8 mouse cellular contexts compared by ENCODE assay signal in genomic region chr11:115777487-115778335, GRCm38 (mm10). TPM values are rescaled to one million over a fixed set of nuclear protein-coding genes. Genes with fewer than 3 reads are reported as not detected.
DNase-seq lines count a peak whose midpoint lies in the region; ATAC-seq lines count a peak whose summit lies in the region.

No protein-coding gene starts in this region.

- ATAC-seq in heart, embryonic 12.5 days (ENCODE audit: insufficient number of reproducible peaks, low FRiP score) = no peak
- no peak for ATAC-seq in heart, embryonic 16.5 days (replicated peaks; ENCODE audit: extremely low read depth, insufficient read depth, low FRiP score)
- no peak for ATAC-seq in liver, embryonic 15.5 days (ENCODE audit: insufficient read depth)
- no peak for ATAC-seq in megakaryocyte, adult 5-6 weeks (ENCODE audit: poor library complexity, severe bottlenecking)

- H3K27me3 ChIP-seq in heart, embryonic 12.5 days (replicated peaks) = no peaks in the 10 kb centered on the region
- H3K27me3 ChIP-seq in heart, embryonic 16.5 days (ENCODE audit: control insufficient read depth, insufficient read depth, low read length) = no peaks in the 10 kb centered on the region
- H3K27me3 ChIP-seq in liver, embryonic 15.5 days = no peaks in the 10 kb centered on the region

- no peak overlapping the region for H3K4me2 ChIP-seq in heart, embryonic 12.5 days
- no peak overlapping the region for H3K4me2 ChIP-seq in heart, embryonic 16.5 days (ENCODE audit: low read depth, low read length)
- H3K4me2 ChIP-seq in liver, embryonic 15.5 days = no peak overlapping the region; the same call in 1 of the 2 replicates

- H3K27ac ChIP-seq in heart, embryonic 12.5 days (ENCODE audit: poor library complexity, severe bottlenecking) = peak overlapping the region; percentile 77
- peak overlapping the region; percentile 79 for H3K27ac ChIP-seq in heart, embryonic 16.5 days (ENCODE audit: low read length)
- peak overlapping the region; percentile 99 for H3K27ac ChIP-seq in liver, embryonic 15.5 days (replicated peaks)

- no peaks in the 10 kb centered on the region for H3K9me3 ChIP-seq in heart, embryonic 12.5 days (replicated peaks)
- no peaks in the 10 kb centered on the region for H3K9me3 ChIP-seq in heart, embryonic 16.5 days (replicated peaks; ENCODE audit: control insufficient read depth, low read length)
- no peaks in the 10 kb centered on the region for H3K9me3 ChIP-seq in liver, embryonic 15.5 days (replicated peaks)

- no peak overlapping the region for H3K4me3 ChIP-seq in heart, embryonic 12.5 days
- H3K4me3 ChIP-seq in heart, embryonic 16.5 days (ENCODE audit: low read length) = no peak overlapping the region
- H3K4me3 ChIP-seq in liver, embryonic 15.5 days (replicated peaks) = no peak overlapping the region

- peak overlapping the region; percentile 25; the same call in 1 of the 2 replicates for H3K9ac ChIP-seq in heart, embryonic 12.5 days
- H3K9ac ChIP-seq in heart, embryonic 16.5 days (ENCODE audit: low read length) = no peak overlapping the region
- H3K9ac ChIP-seq in liver, embryonic 15.5 days = no peak overlapping the region

- DNase-seq in heart, postnatal 25 days (ENCODE audit: low spot score) = no peak
- peak; percentile 32 for DNase-seq in MN1 (ENCODE audit: low spot score)
- DNase-seq in frontal cortex, postnatal 36 days (ENCODE audit: low spot score in 2 of 2) = no peak
- no peak for DNase-seq in adrenal gland, adult 18-20 months (ENCODE audit: low spot score in 2 of 2)

- H3K4me1 ChIP-seq in heart, embryonic 12.5 days (replicated peaks) = peaks cover 70% of the 10 kb centered on the region
- H3K4me1 ChIP-seq in heart, embryonic 16.5 days (ENCODE audit: control insufficient read depth, insufficient read depth, low read length) = peaks cover 65% of the 10 kb centered on the region
- H3K4me1 ChIP-seq in liver, embryonic 15.5 days (replicated peaks) = peaks cover 69% of the 10 kb centered on the region

- 86% methylated on average over 17 of the region's 17 CpGs for WGBS in heart, embryonic 12.5 days
- WGBS in heart, embryonic 16.5 days = 86% methylated on average over 17 of the region's 17 CpGs
- WGBS in liver, embryonic 15.5 days (ENCODE audit: insufficient replicate concordance) = 83% methylated on average over 17 of the region's 17 CpGs

- peaks cover 19% of the 10 kb centered on the region; the same call in 1 of the 2 replicates for H3K36me3 ChIP-seq in heart, embryonic 12.5 days
- H3K36me3 ChIP-seq in heart, embryonic 16.5 days (ENCODE audit: control insufficient read depth, insufficient read depth) = peaks cover 8% of the 10 kb centered on the region; the same call in 1 of the 2 replicates
- peaks cover 16% of the 10 kb centered on the region; the same call in 1 of the 2 replicates for H3K36me3 ChIP-seq in liver, embryonic 15.5 days (replicated peaks)

- intact Hi-C loops in heart, postnatal 25 days (cut with DNase I) = no loop called here

RNA-seq across cellular contexts. Expression of gene Tmem94, which starts 12.5 kb away (rescaled TPM):
- polyA plus RNA-seq in heart, embryonic 12.5 days (2016; fragmentation: Nextera tagmentation; extraction: Ambion mirVana) = 52.4 and 52.5 TPM in 2 replicates
- 100 to 1,000 TPM; 102 to 110 TPM for total RNA-seq in heart, postnatal 25 days (2021)
- polyA plus RNA-seq in heart, embryonic 16.5 days (2015; fragmentation: Nextera tagmentation; extraction: Ambion mirVana) = 36.8 and 43.1 TPM in 2 replicates
- polyA plus RNA-seq in liver, embryonic 15.5 days (2015; fragmentation: Nextera tagmentation; extraction: Ambion mirVana) = 9.9 and 10.1 TPM in 2 replicates
- total RNA-seq in adrenal gland, adult 18-20 months (2021) = 10 to 100 TPM; 57.3 to 70.3 TPM
- 16.1 and 17.1 TPM in 2 replicates for total RNA-seq in megakaryocyte, adult 5-6 weeks (2015)
- total RNA-seq in megakaryocyte, adult 5-6 weeks (2017) = 15.9 and 18.8 TPM in 2 replicates

RNA-seq across cellular contexts. Expression of gene Caskin2, which starts 35.7 kb away (rescaled TPM):
- polyA plus RNA-seq in heart, embryonic 12.5 days (2016; fragmentation: Nextera tagmentation; extraction: Ambion mirVana) = 23.5 and 25.3 TPM in 2 replicates
- 10 to 100 TPM; 41.8 to 52.2 TPM for total RNA-seq in heart, postnatal 25 days (2021)
- polyA plus RNA-seq in heart, embryonic 16.5 days (2015; fragmentation: Nextera tagmentation; extraction: Ambion mirVana) = 18.9 and 22.1 TPM in 2 replicates
- polyA plus RNA-seq in liver, embryonic 15.5 days (2015; fragmentation: Nextera tagmentation; extraction: Ambion mirVana) = 5.7 and 6.7 TPM in 2 replicates
- 10 to 100 TPM; 55.1 to 59.8 TPM for total RNA-seq in adrenal gland, adult 18-20 months (2021)
- total RNA-seq in megakaryocyte, adult 5-6 weeks (2015) = 1.6 and 2.5 TPM in 2 replicates
- 1.7 and 3.0 TPM in 2 replicates for total RNA-seq in megakaryocyte, adult 5-6 weeks (2017)

RNA-seq across cellular contexts. Expression of gene Tsen54, which starts 36.8 kb away (rescaled TPM):
- polyA plus RNA-seq in heart, embryonic 12.5 days (2016; fragmentation: Nextera tagmentation; extraction: Ambion mirVana) = 23.0 and 29.2 TPM in 2 replicates
- total RNA-seq in heart, postnatal 25 days (2021) = 1 to 10 TPM; 9.1 to 9.2 TPM
- 26.2 and 28.3 TPM in 2 replicates for polyA plus RNA-seq in heart, embryonic 16.5 days (2015; fragmentation: Nextera tagmentation; extraction: Ambion mirVana)
- polyA plus RNA-seq in liver, embryonic 15.5 days (2015; fragmentation: Nextera tagmentation; extraction: Ambion mirVana) = 13.7 and 18.7 TPM in 2 replicates
- 10 to 100 TPM; 15.5 to 20.3 TPM for total RNA-seq in adrenal gland, adult 18-20 months (2021)
- total RNA-seq in megakaryocyte, adult 5-6 weeks (2015) = 2.6 and 5.4 TPM in 2 replicates
- total RNA-seq in megakaryocyte, adult 5-6 weeks (2017) = 7.0 and 16.3 TPM in 2 replicates

RNA-seq across cellular contexts. Expression of gene Llgl2, which starts 46.1 kb away (rescaled TPM):
- 22.5 and 25.8 TPM in 2 replicates for polyA plus RNA-seq in heart, embryonic 12.5 days (2016; fragmentation: Nextera tagmentation; extraction: Ambion mirVana)
- total RNA-seq in heart, postnatal 25 days (2021) = 10 to 100 TPM; 15.1 to 21.5 TPM
- 17.7 and 18.2 TPM in 2 replicates for polyA plus RNA-seq in heart, embryonic 16.5 days (2015; fragmentation: Nextera tagmentation; extraction: Ambion mirVana)
- 11.9 and 16.2 TPM in 2 replicates for polyA plus RNA-seq in liver, embryonic 15.5 days (2015; fragmentation: Nextera tagmentation; extraction: Ambion mirVana)
- total RNA-seq in adrenal gland, adult 18-20 months (2021) = 1 to 10 TPM; 5.8 to 8.0 TPM
- 3.4 and 5.0 TPM in 2 replicates for total RNA-seq in megakaryocyte, adult 5-6 weeks (2015)
- 5.2 and 6.0 TPM in 2 replicates for total RNA-seq in megakaryocyte, adult 5-6 weeks (2017)

Comparison
In these comparisons a context has a peak if more than half of its experiments do, and no peak if none do; other contexts are left out.
1. RNA of gene Caskin2, which starts 35.7 kb away (total RNA-seq): 55.1 to 59.8 TPM in adrenal gland, adult 18-20 months and 41.8 to 52.2 TPM in heart, postnatal 25 days; 1.6 to 3.0 TPM in megakaryocyte, adult 5-6 weeks; every median in the first group is over 10 times any median in the second.
2. Peak in every context shown above with its lines, with median percentiles within 50 percentile points of each other: H3K27ac ChIP-seq.